Mouse (Mus musculus): ENCODE results near the gene Tub.

DNA sequence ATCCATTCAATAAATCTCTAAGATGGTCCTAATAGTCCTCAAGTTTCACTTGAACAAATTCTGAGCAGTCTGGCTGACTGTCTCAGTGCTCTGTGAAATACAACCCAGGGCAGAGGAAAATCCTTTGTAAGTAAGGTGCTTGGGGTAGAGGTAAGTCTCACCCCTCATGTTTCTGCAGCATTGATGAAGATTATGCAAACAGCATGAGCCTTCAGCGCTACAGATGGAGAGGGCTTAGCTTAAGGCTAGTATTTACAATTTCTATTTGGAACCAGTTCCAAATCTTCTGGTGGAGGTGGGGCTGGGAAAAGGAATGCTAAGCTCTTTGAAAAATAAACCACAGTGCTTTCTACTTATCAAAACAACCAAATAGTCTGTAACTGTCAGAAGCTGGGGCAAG, 88.8 kb downstream of the Tub start:
- TF ChIP-seq CTCF (IDR thresholded peaks at IDR 0.05; ENCODE audit: low read depth, low read length) (no peak), POLR2A (IDR thresholded peaks at IDR 0.05; ENCODE audit: extremely low read depth, insufficient read depth, low read length) (no peak)

Measured in liver, adult 2 months (tissue).